Mouse (Mus musculus) neural tube, embryonic 14.5 days (tissue): Measurements from ENCODE around the gene Mtln. TPM values are rescaled to one million over a fixed set of nuclear protein-coding genes. Genes with fewer than 3 reads are reported as not detected.

Source experiments
- ATAC-seq: fragments of 200-750 bp; cut with Nextera tagmentation; 2 replicates; pipeline ENCODE4 v1.8.0; 2017; ENCODE audit warnings: low read depth, mild to moderate bottlenecking, moderate TSS enrichment, moderate library complexity
- H3K27ac ChIP-seq: fragments of 300-500 bp; sonication (generic); 2 replicates; pipeline ENCODE4 v1.5.1; 2014; ENCODE audit warnings: low read depth, mild to moderate bottlenecking, control low read depth, low read length, moderate library complexity, mixed read lengths
- H3K27me3 ChIP-seq: fragments of 300-500 bp; sonication (generic); 2 replicates; pipeline ENCODE4 v1.6.1; 2014; ENCODE audit warnings: low read length; ENCODE audit not compliant: control insufficient read depth, insufficient read depth
- H3K36me3 ChIP-seq: fragments of 300-500 bp; sonication (generic); 2 replicates; pipeline ENCODE4 v1.6.1; 2014; ENCODE audit warnings: low read length, mixed read lengths; ENCODE audit not compliant: control insufficient read depth, insufficient read depth
- H3K4me1 ChIP-seq: fragments of 300-500 bp; sonication (generic); 2 replicates; pipeline ENCODE4 v1.6.1; 2014; ENCODE audit warnings: low read length; ENCODE audit not compliant: control insufficient read depth, insufficient read depth
- H3K4me2 ChIP-seq: fragments of 300-500 bp; sonication (generic); 2 replicates; pipeline ENCODE4 v1.6.1; 2014; ENCODE audit warnings: mild to moderate bottlenecking, low read depth, low read length, control low read depth
- H3K4me3 ChIP-seq: fragments of 300-500 bp; sonication (generic); 2 replicates; pipeline ENCODE4 v1.5.1; 2014; ENCODE audit warnings: low read depth, low read length, control low read depth, mixed read lengths
- H3K9ac ChIP-seq: fragments of 300-500 bp; sonication (generic); replicated peaks from 2 replicates; pipeline ENCODE4 v1.6.1; 2014; ENCODE audit warnings: low read depth, mild to moderate bottlenecking, control low read depth, low read length, mixed read lengths
- H3K9me3 ChIP-seq: fragments of 300-500 bp; sonication (generic); 2 replicates; pipeline ENCODE4 v1.6.1; 2016; ENCODE audit warnings: low read length; ENCODE audit not compliant: control insufficient read depth
- WGBS: fragments of 180-500 bp; shearing (Covaris S2); extraction: QIAGEN DNeasy Blood & Tissue Kit; methylation state at CpG from one replicate; pipeline ENCODE4 v1.1.7; 2014; 5-methylcytosine and 5-hydroxymethylcytosine counted together
- polyA plus RNA-seq: library from polyadenylated mRNA; unstranded; fragments of >200 nt; fragmentation: Nextera tagmentation; extraction: Ambion mirVana; gene quantifications from 2 replicates; pipeline ENCODE4 v1.2.1, GENCODE M21; 2014

Gene Mtln
- polyA plus RNA-seq, 1 experiment from 2014 or later, result 61.5 TPM

- Histone ChIP-seq H3K4me2 (peak overlapping the region; percentile 71), H3K9ac (peak overlapping the region; percentile 63; the same call in 1 of the 2 replicates), H3K27ac (peak overlapping the region; percentile 40; the same call in 1 of the 2 replicates), H3K27me3 (no peaks in the 10 kb centered on the region), H3K36me3 (no peaks in the 10 kb centered on the region), H3K9me3 (no peaks in the 10 kb centered on the region), H3K4me1 (peaks cover 8% of the 10 kb centered on the region), H3K4me3 (peak overlapping the region; percentile 65)
- no peak for ATAC-seq
- WGBS, result 5% methylated on average over 11 of the region's 11 CpGs
These were observed 3.1 kb downstream of the Mtln start for GRCm38 (mm10) chr2:127789138-127789537.

GRCm38 (mm10) chr2:127788440-127789116 is 3.7 kb downstream of the Mtln start, which contains the start of gene Nphp1:
TSS of gene Nphp1 (minus strand) at chr2:127788897.
- no peaks in the 10 kb centered on the region for H3K36me3 ChIP-seq
- no peaks in the 10 kb centered on the region for H3K27me3 ChIP-seq
- H3K27ac ChIP-seq, result peak within 1 kb of the TSS; percentile 40; the same call in 1 of the 2 replicates
- peak; percentile 75 for ATAC-seq
- peak within 1 kb of the TSS; percentile 65 for H3K4me3 ChIP-seq
- no peaks in the 10 kb centered on the region for H3K9me3 ChIP-seq
- peaks cover 8% of the 10 kb centered on the region for H3K4me1 ChIP-seq
- under 1% methylated on average over 40 of the region's 40 CpGs for WGBS
- H3K9ac ChIP-seq, result peak within 1 kb of the TSS; percentile 63
- H3K4me2 ChIP-seq, result peak within 1 kb of the TSS; percentile 71

GRCm38 (mm10) chr2:127787226-127787625 is 5.1 kb downstream of the Mtln start:
- no peak for ATAC-seq
- Histone ChIP-seq H3K9me3 (no peaks in the 10 kb centered on the region), H3K4me2 (no peak overlapping the region), H3K4me3 (no peak overlapping the region), H3K9ac (no peak overlapping the region), H3K27me3 (no peaks in the 10 kb centered on the region), H3K27ac (no peak overlapping the region), H3K4me1 (peaks cover 8% of the 10 kb centered on the region), H3K36me3 (no peaks in the 10 kb centered on the region; the same call in 1 of the 2 replicates)
- 96% methylated on average over 5 of the region's 5 CpGs for WGBS

- 87% methylated on average over 5 of the region's 5 CpGs for WGBS
- H3K36me3 ChIP-seq, result no peaks in the 10 kb centered on the region; the same call in 1 of the 2 replicates
- H3K9me3 ChIP-seq, result no peaks in the 10 kb centered on the region
- no peak for ATAC-seq
- H3K4me1 ChIP-seq, result no peaks in the 10 kb centered on the region
- no peaks in the 10 kb centered on the region for H3K27me3 ChIP-seq
- no peak overlapping the region for H3K4me2 ChIP-seq
- H3K9ac ChIP-seq, result no peak overlapping the region
- H3K27ac ChIP-seq, result no peak overlapping the region
- no peak overlapping the region for H3K4me3 ChIP-seq
These were observed 13.8 kb downstream of the Mtln start for GRCm38 (mm10) chr2:127778451-127778850.

GRCm38 (mm10) chr2:127775013-127775412 is 17.3 kb downstream of the Mtln start:
- Histone ChIP-seq H3K4me1 (no peaks in the 10 kb centered on the region), H3K9ac (no peak overlapping the region), H3K27ac (no peak overlapping the region), H3K9me3 (no peaks in the 10 kb centered on the region), H3K4me2 (no peak overlapping the region), H3K4me3 (no peak overlapping the region), H3K27me3 (no peaks in the 10 kb centered on the region), H3K36me3 (0 out of 2 replicates have a peak, but pooled peaks cover 4% of the 10 kb centered on the region)
- ATAC-seq, result peak; percentile 72; the same call in 1 of the 2 replicates
- WGBS, result 55% methylated on average over 3 of the region's 3 CpGs

GRCm38 (mm10) chr2:127774578-127774941 is 17.7 kb downstream of the Mtln start:
- peak; percentile 46 for ATAC-seq
- no peaks in the 10 kb centered on the region for H3K4me1 ChIP-seq
- no peak overlapping the region for H3K9ac ChIP-seq
- no peak overlapping the region for H3K4me2 ChIP-seq
- WGBS, result 10% methylated on average over 1 of the region's 1 CpGs
- no peak overlapping the region for H3K27ac ChIP-seq
- H3K4me3 ChIP-seq, result no peak overlapping the region
- 0 out of 2 replicates have a peak, but pooled peaks cover 4% of the 10 kb centered on the region for H3K36me3 ChIP-seq
- no peaks in the 10 kb centered on the region for H3K27me3 ChIP-seq
- no peaks in the 10 kb centered on the region for H3K9me3 ChIP-seq

GRCm38 (mm10) chr2:127773938-127774577 is 18.2 kb downstream of the Mtln start:
- Histone ChIP-seq H3K4me3 (no peak overlapping the region), H3K9me3 (no peaks in the 10 kb centered on the region), H3K36me3 (0 out of 2 replicates have a peak, but pooled peaks cover 4% of the 10 kb centered on the region), H3K4me2 (no peak overlapping the region), H3K27ac (peak overlapping the region; percentile 66; the same call in 1 of the 2 replicates), H3K9ac (no peak overlapping the region), H3K4me1 (no peaks in the 10 kb centered on the region), H3K27me3 (no peaks in the 10 kb centered on the region)
- WGBS, result 39% methylated on average over 15 of the region's 15 CpGs
- ATAC-seq, result peak; percentile 70

GRCm38 (mm10) chr2:127761587-127761986 is 30.7 kb downstream of the Mtln start:
- Histone ChIP-seq H3K9me3 (no peaks in the 10 kb centered on the region), H3K4me3 (no peak overlapping the region), H3K4me1 (peaks cover 3% of the 10 kb centered on the region; the same call in 1 of the 2 replicates), H3K9ac (no peak overlapping the region), H3K27me3 (no peaks in the 10 kb centered on the region), H3K4me2 (no peak overlapping the region), H3K27ac (no peak overlapping the region), H3K36me3 (no peaks in the 10 kb centered on the region; the same call in 1 of the 2 replicates)
- ATAC-seq, result no peak
- WGBS, result 92% methylated on average over 5 of the region's 5 CpGs

GRCm38 (mm10) chr2:127760429-127761000 is 31.8 kb downstream of the Mtln start:
- H3K27me3 ChIP-seq, result no peaks in the 10 kb centered on the region
- H3K9ac ChIP-seq, result no peak overlapping the region
- no peak for ATAC-seq
- H3K36me3 ChIP-seq, result no peaks in the 10 kb centered on the region; the same call in 1 of the 2 replicates
- no peak overlapping the region for H3K27ac ChIP-seq
- WGBS, result 82% methylated on average over 10 of the region's 10 CpGs
- H3K4me3 ChIP-seq, result no peak overlapping the region
- H3K4me2 ChIP-seq, result no peak overlapping the region
- H3K9me3 ChIP-seq, result no peaks in the 10 kb centered on the region
- H3K4me1 ChIP-seq, result peaks cover 3% of the 10 kb centered on the region; the same call in 1 of the 2 replicates
